Mouse (Mus musculus): ENCODE measurements around the gene Hook2. TPM values are rescaled to one million over a fixed set of nuclear protein-coding genes. Genes with fewer than 3 reads are reported as not detected.

Gene Hook2
- polyA plus RNA-seq, 1 experiment = 3.6 TPM

DNA sequence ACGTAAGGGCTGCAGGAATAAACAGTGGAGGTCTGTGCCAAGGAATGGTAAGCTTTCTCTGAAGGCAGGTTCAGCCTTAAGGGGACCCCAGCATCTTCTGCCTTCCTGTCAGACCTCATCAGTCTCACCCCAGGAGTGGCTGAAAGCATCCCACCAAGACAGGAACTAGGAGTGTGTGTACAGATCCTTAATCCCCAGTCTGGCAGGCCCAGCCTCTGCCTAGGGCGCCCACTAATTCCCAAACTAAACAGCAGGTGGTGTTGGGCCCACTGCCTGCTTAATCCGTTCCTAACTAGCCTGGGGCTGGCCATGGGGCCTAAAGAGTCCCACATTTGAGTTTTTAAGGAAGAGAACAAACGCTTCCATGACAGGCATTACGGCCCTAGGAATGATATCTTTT is 26.8 kb downstream of the Hook2 start:
- WGBS = 87% methylated on average over 5 of the region's 5 CpGs
- Histone ChIP-seq H3K4me3 (ENCODE audit: extremely low read depth, insufficient read depth, insufficient read length) (no peak overlapping the region), H3K4me1 (ENCODE audit: control insufficient read depth, insufficient read depth, insufficient read length) (no peaks in the 10 kb centered on the region; the same call in 1 of the 2 replicates), H3K27ac (ENCODE audit: insufficient read depth, low read length) (no peak overlapping the region), H3K27me3 (ENCODE audit: control insufficient read depth, insufficient read depth, low read length) (peaks cover 6% of the 10 kb centered on the region), H3K36me3 (ENCODE audit: control insufficient read depth, insufficient read depth, low read length) (peaks cover 15% of the 10 kb centered on the region)
- no peak for TF ChIP-seq POLR2A (IDR thresholded peaks at IDR 0.05; ENCODE audit: low read depth, low read length)
- no peak for TF ChIP-seq CTCF (IDR thresholded peaks at IDR 0.05; ENCODE audit: extremely low read depth, insufficient read depth, insufficient read length, insufficient replicate concordance)
- DNase-seq (ENCODE audit: low read depth in 1 of 2, low spot score in 2 of 2) = no peak

DNA sequence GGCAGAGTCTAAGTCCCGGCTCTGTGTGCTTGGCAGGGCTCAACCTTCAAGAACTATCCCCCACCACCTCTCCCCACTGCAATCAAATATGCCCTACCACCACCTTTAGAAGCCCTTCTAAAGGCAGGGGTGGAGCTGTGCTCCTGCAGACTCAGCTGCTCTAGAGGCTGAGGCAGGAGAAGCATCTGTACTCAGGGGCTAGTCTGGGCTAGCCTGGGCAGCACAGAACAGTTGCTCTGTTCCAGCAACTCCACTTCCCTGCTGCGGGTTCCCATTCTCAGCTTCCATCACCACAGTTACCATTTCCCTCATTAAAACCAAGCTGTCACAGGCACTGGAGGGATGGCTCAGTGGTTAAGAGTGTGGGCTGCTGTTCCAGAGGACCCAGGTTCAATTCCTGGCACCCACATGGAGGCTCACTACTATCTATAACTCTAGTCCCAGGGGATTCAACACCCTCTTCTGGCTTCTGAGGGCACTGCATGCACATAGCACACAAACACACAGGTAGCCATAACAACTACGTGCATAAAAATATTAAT is 31.2 kb downstream of the Hook2 start:
- H3K27ac ChIP-seq (ENCODE audit: insufficient read depth, low read length) = no peak overlapping the region
- peaks cover 15% of the 10 kb centered on the region for H3K36me3 ChIP-seq (ENCODE audit: control insufficient read depth, insufficient read depth, low read length)
- peaks cover 6% of the 10 kb centered on the region; the same call in 1 of the 2 replicates for H3K4me1 ChIP-seq (ENCODE audit: control insufficient read depth, insufficient read depth, insufficient read length)
- WGBS = 93% methylated on average over 3 of the region's 3 CpGs
- H3K27me3 ChIP-seq (ENCODE audit: control insufficient read depth, insufficient read depth, low read length) = no peaks in the 10 kb centered on the region
- TF ChIP-seq POLR2A (IDR thresholded peaks at IDR 0.05; ENCODE audit: low read depth, low read length) (no peak), CTCF (IDR thresholded peaks at IDR 0.05; ENCODE audit: extremely low read depth, insufficient read depth, insufficient read length, insufficient replicate concordance) (no peak)
- H3K4me3 ChIP-seq (ENCODE audit: extremely low read depth, insufficient read depth, insufficient read length) = no peak overlapping the region
- no peak for DNase-seq (ENCODE audit: low read depth in 1 of 2, low spot score in 2 of 2)

DNA sequence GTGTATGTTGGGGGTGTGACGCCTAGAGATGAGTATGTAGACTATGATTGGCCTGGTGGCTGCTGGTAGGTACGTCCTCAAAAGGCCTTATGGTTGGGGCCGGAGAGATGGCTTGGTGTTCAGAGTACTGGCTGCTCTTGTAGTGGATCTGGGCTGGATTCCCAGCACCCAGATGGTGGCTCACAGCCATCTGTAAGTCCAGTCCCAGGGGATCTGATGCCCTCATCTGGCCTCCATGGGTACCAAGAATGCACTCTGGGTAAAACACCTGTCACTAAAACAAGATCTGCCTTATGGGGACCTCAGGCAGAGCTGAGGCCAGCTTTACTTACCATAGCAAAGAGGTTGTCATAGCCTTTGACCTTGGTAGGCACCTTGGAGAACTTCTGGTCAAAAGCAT is 33.4 kb downstream of the Hook2 start:
- Histone ChIP-seq H3K27ac (ENCODE audit: insufficient read depth, low read length) (no peak overlapping the region), H3K27me3 (ENCODE audit: control insufficient read depth, insufficient read depth, low read length) (no peaks in the 10 kb centered on the region), H3K36me3 (ENCODE audit: control insufficient read depth, insufficient read depth, low read length) (peaks cover 7% of the 10 kb centered on the region; the same call in 1 of the 2 replicates), H3K4me1 (ENCODE audit: control insufficient read depth, insufficient read depth, insufficient read length) (peaks cover 11% of the 10 kb centered on the region; the same call in 1 of the 2 replicates), H3K4me3 (ENCODE audit: extremely low read depth, insufficient read depth, insufficient read length) (no peak overlapping the region)
- DNase-seq (ENCODE audit: low read depth in 1 of 2, low spot score in 2 of 2) = no peak
- WGBS = 94% methylated on average over 3 of the region's 3 CpGs
- TF ChIP-seq POLR2A (IDR thresholded peaks at IDR 0.05; ENCODE audit: low read depth, low read length) (no peak), CTCF (IDR thresholded peaks at IDR 0.05; ENCODE audit: extremely low read depth, insufficient read depth, insufficient read length, insufficient replicate concordance) (no peak)

DNA sequence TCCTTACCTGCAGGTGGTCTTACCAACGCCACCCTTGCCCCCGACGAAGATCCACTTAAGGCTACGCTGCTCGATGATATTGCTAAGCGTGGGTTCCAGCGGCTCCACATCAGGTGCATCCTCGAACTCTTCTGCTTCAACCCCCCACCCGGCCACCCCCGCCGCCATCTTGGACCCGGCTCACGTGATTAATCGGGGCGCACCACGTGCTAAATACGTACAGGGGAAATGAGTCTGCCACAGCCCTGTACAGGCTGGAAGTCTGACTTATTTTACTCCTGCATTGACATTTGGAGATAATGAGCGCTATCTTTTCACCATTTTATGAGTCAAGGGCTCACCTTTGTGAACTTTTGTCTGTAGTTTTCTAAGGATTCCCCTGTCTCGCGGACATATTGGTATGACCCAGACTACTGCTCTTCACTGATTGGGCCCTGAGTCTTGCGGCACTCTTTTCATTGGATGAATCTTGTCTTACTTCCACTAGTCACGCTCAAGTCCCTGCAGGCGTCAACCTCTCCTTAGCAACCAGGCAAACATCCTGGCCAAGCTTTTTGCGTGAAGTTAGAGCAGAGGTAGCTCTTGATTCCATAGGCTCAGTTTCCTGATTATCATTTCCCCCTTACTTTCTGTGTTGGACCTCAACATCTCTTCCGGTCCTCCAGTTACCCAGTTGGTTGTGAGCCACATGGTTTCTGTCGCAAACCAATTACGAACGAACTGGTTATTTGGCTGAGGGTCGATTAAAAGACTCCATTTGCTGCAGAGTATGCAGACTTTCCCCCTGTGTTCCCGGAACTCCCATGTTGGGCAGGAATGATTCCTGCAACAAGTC is 34.9 kb downstream of the Hook2 start, which contains the start of gene Asna1:
TSS of gene Asna1 (minus strand) at position 184 of the 835 bp plus-strand sequence.
- under 1% methylated on average over 30 of the region's 30 CpGs for WGBS
- H3K27ac ChIP-seq (ENCODE audit: insufficient read depth, low read length) = peak within 1 kb of the TSS; percentile 83
- peaks cover 9% of the 10 kb centered on the region for H3K36me3 ChIP-seq (ENCODE audit: control insufficient read depth, insufficient read depth, low read length)
- H3K4me3 ChIP-seq (ENCODE audit: extremely low read depth, insufficient read depth, insufficient read length) = peak within 1 kb of the TSS; percentile 71
- peak; percentile 19; the same call in 1 of the 2 replicates for TF ChIP-seq POLR2A (IDR thresholded peaks at IDR 0.05; ENCODE audit: low read depth, low read length)
- no peak for TF ChIP-seq CTCF (IDR thresholded peaks at IDR 0.05; ENCODE audit: extremely low read depth, insufficient read depth, insufficient read length, insufficient replicate concordance)
- peak; percentile 72 to 95 for DNase-seq (ENCODE audit: low read depth in 1 of 2, low spot score in 2 of 2)
- H3K27me3 ChIP-seq (ENCODE audit: control insufficient read depth, insufficient read depth, low read length) = no peaks in the 10 kb centered on the region
- peaks cover 12% of the 10 kb centered on the region; the same call in 1 of the 2 replicates for H3K4me1 ChIP-seq (ENCODE audit: control insufficient read depth, insufficient read depth, insufficient read length)

DNA sequence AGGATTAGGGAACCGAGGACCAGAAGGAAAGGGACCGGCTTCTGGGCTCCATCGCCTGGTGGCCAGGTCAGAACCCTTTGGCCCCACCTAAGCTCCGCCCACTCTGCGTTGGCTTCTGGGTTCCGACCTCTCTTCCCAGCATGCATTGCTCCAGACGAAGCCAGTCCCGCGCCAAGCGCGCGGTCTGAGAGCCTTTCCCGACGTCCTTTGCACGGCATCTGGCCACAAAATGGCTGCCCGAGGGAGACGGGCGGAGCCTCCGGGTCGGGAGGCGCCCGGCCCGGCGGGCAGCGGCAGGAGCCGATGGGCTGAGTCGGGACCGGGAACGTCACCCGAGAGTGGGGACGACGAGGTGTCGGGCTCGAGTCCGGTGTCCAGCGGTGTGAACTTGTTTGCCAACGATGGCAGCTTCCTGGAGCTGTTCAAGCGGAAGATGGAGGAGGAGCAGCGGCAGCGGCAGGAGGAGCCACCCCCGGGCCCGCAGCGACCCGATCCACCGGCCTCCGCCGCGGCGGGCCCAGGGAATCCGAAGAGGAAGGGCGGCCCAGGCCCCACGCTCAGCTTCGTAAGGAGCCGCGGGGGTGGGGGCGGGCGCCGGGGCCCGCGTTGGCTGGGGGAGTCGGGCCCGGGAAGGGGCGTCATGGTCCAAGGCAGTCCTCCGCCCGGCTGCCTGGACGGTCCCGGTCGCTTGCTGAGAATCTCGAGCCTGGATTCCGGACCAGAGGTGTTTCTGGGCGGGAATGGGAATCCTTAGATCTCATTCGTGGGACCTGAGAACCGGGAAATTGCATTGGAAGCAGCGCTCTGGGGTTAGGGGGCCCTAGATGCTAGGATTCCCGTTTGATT is 36.5 kb downstream of the Hook2 start, which contains the start of gene Trir:
TSS of gene Trir (plus strand) at position 154 of the 846 bp plus-strand sequence.
- Histone ChIP-seq H3K27me3 (ENCODE audit: control insufficient read depth, insufficient read depth, low read length) (no peaks in the 10 kb centered on the region), H3K4me3 (ENCODE audit: extremely low read depth, insufficient read depth, insufficient read length) (peak within 1 kb of the TSS; percentile 95), H3K27ac (ENCODE audit: insufficient read depth, low read length) (peak within 1 kb of the TSS; percentile 98), H3K4me1 (ENCODE audit: control insufficient read depth, insufficient read depth, insufficient read length) (peaks cover 12% of the 10 kb centered on the region; the same call in 1 of the 2 replicates), H3K36me3 (ENCODE audit: control insufficient read depth, insufficient read depth, low read length) (peaks cover 13% of the 10 kb centered on the region)
- TF ChIP-seq POLR2A (IDR thresholded peaks at IDR 0.05; ENCODE audit: low read depth, low read length) (peak; percentile 95), CTCF (IDR thresholded peaks at IDR 0.05; ENCODE audit: extremely low read depth, insufficient read depth, insufficient read length, insufficient replicate concordance) (no peak)
- peak; percentile 91 to 97 for DNase-seq (ENCODE audit: low read depth in 1 of 2, low spot score in 2 of 2)
- WGBS = under 1% methylated on average over 71 of the region's 75 CpGs

DNA sequence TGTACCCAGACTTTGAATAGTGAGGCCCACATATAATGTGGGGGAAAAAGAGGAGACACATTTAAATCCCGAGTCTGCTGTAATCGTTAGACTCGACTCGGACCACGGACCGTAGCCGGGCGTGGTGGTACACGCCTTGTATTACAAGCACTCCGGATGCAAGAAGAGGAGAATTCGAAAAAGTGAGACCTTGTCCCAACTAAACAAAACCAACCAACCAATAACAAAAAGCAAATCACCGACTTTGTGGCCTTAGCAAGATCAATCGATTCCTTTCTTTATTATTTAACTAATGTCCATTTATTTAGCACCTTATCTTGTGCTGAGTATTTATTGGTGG is 37.1 kb downstream of the Hook2 start:
- Histone ChIP-seq H3K27me3 (ENCODE audit: control insufficient read depth, insufficient read depth, low read length) (no peaks in the 10 kb centered on the region), H3K4me1 (ENCODE audit: control insufficient read depth, insufficient read depth, insufficient read length) (peaks cover 12% of the 10 kb centered on the region; the same call in 1 of the 2 replicates), H3K4me3 (ENCODE audit: extremely low read depth, insufficient read depth, insufficient read length) (peak overlapping the region; percentile 95), H3K36me3 (ENCODE audit: control insufficient read depth, insufficient read depth, low read length) (peaks cover 13% of the 10 kb centered on the region), H3K27ac (ENCODE audit: insufficient read depth, low read length) (peak overlapping the region; percentile 50; the same call in 1 of the 2 replicates)
- TF ChIP-seq CTCF (IDR thresholded peaks at IDR 0.05; ENCODE audit: extremely low read depth, insufficient read depth, insufficient read length, insufficient replicate concordance) = no peak
- no peak for TF ChIP-seq POLR2A (IDR thresholded peaks at IDR 0.05; ENCODE audit: low read depth, low read length)
- no peak for DNase-seq (ENCODE audit: low read depth in 1 of 2, low spot score in 2 of 2)
- 1% methylated on average over 13 of the region's 13 CpGs for WGBS
